Mouse (Mus musculus) liver, postnatal 0 days (tissue): Measurements from ENCODE around the gene Fbxo31.

Experiments used
- CTCF ChIP-seq: sonication (generic); IDR thresholded peaks from 2 replicates; pipeline ENCODE4 v1.5.1; 2016; ENCODE audit warnings: antibody characterized with exemption, low read depth
- EP300 ChIP-seq: IDR thresholded peaks from 2 replicates; pipeline ENCODE4 v1.6.1; 2016; ENCODE audit warnings: antibody characterized with exemption, low read depth, mild to moderate bottlenecking

GRCm38 (mm10) chr8:121599842-121600241 lies 21.2 kb upstream of the Fbxo31 start:
- TF ChIP-seq CTCF (no peak), EP300 (no peak)
